Mouse (Mus musculus) limb, embryonic 13.5 days (tissue): ENCODE results near the gene Il2ra. TPM values are rescaled to one million over a fixed set of nuclear protein-coding genes. Genes with fewer than 3 reads are reported as not detected.

Source experiments
- ATAC-seq: fragments of 200-750 bp; cut with Nextera tagmentation; 2 replicates; pipeline ENCODE4 v1.8.0; 2017; ENCODE audit warnings: low read depth, moderate number of reproducible peaks, moderate TSS enrichment; ENCODE audit not compliant: low FRiP score
- H3K27ac ChIP-seq: fragments of 300-500 bp; sonication (generic); 2 replicates; pipeline ENCODE4 v1.5.1; 2015; ENCODE audit warnings: inconsistent platforms, mild to moderate bottlenecking, moderate library complexity
- H3K27me3 ChIP-seq: fragments of 300-500 bp; sonication (generic); 2 replicates; pipeline ENCODE4 v1.6.1; 2015; ENCODE audit warnings: mild to moderate bottlenecking, inconsistent platforms
- H3K36me3 ChIP-seq: fragments of 300-500 bp; sonication (generic); 2 replicates; pipeline ENCODE4 v1.6.1; 2015; ENCODE audit warnings: inconsistent platforms, mild to moderate bottlenecking, moderate library complexity
- H3K4me1 ChIP-seq: fragments of 300-500 bp; sonication (generic); 2 replicates; pipeline ENCODE4 v1.6.1; 2015; ENCODE audit warnings: inconsistent platforms
- H3K4me2 ChIP-seq: fragments of 300-500 bp; sonication (generic); replicated peaks from 2 replicates; pipeline ENCODE4 v1.6.1; 2015; ENCODE audit warnings: inconsistent platforms, mild to moderate bottlenecking, moderate library complexity
- H3K4me3 ChIP-seq: fragments of 300-500 bp; sonication (generic); 2 replicates; pipeline ENCODE4 v1.5.1; 2015; ENCODE audit warnings: moderate library complexity, mild to moderate bottlenecking, inconsistent platforms
- H3K9ac ChIP-seq: fragments of 300-500 bp; sonication (generic); 2 replicates; pipeline ENCODE4 v1.6.1; 2015; ENCODE audit warnings: mild to moderate bottlenecking, inconsistent platforms
- H3K9me3 ChIP-seq: fragments of 300-500 bp; sonication (generic); 2 replicates; pipeline ENCODE4 v1.6.1; 2016; ENCODE audit warnings: inconsistent platforms
- WGBS: fragments of 180-500 bp; shearing (Covaris S2); methylation state at CpG from one replicate; pipeline ENCODE4 v1.1.7; 2015; 5-methylcytosine and 5-hydroxymethylcytosine counted together
- polyA plus RNA-seq: library from polyadenylated mRNA; unstranded; fragments of >200 nt; fragmentation: Nextera tagmentation; extraction: Ambion mirVana; gene quantifications from 2 replicates; pipeline ENCODE4 v1.2.1, GENCODE M21; 2015

Gene Il2ra
- polyA plus RNA-seq, 1 experiment from 2014 or later = not detected

GRCm38 (mm10) chr2:11654990-11655931 is 12.7 kb downstream of the Il2ra start:
- Histone ChIP-seq H3K4me3 (no peak overlapping the region), H3K36me3 (no peaks in the 10 kb centered on the region), H3K9me3 (no peaks in the 10 kb centered on the region), H3K4me1 (no peaks in the 10 kb centered on the region), H3K4me2 (no peak overlapping the region), H3K9ac (no peak overlapping the region), H3K27me3 (no peaks in the 10 kb centered on the region), H3K27ac (no peak overlapping the region)
- 67% methylated on average over 9 of the region's 9 CpGs for WGBS
- no peak for ATAC-seq

GRCm38 (mm10) chr2:11657581-11657980 is 15.0 kb downstream of the Il2ra start:
- Histone ChIP-seq H3K9ac (no peak overlapping the region), H3K4me2 (no peak overlapping the region), H3K4me1 (no peaks in the 10 kb centered on the region), H3K27me3 (no peaks in the 10 kb centered on the region), H3K36me3 (no peaks in the 10 kb centered on the region), H3K27ac (no peak overlapping the region), H3K4me3 (no peak overlapping the region), H3K9me3 (no peaks in the 10 kb centered on the region)
- WGBS = 89% methylated on average over 2 of the region's 2 CpGs
- no peak for ATAC-seq

- ATAC-seq = no peak
- Histone ChIP-seq H3K27ac (no peak overlapping the region), H3K9ac (no peak overlapping the region), H3K27me3 (no peaks in the 10 kb centered on the region), H3K4me2 (no peak overlapping the region), H3K36me3 (no peaks in the 10 kb centered on the region), H3K4me3 (no peak overlapping the region), H3K4me1 (no peaks in the 10 kb centered on the region), H3K9me3 (no peaks in the 10 kb centered on the region)
- WGBS = 42% methylated on average over 2 of the region's 2 CpGs
These were observed 16.7 kb downstream of the Il2ra start for GRCm38 (mm10) chr2:11659263-11659662.

- WGBS = 83% methylated on average over 6 of the region's 6 CpGs
- Histone ChIP-seq H3K9me3 (no peaks in the 10 kb centered on the region), H3K27me3 (no peaks in the 10 kb centered on the region), H3K4me3 (no peak overlapping the region), H3K4me2 (no peak overlapping the region), H3K36me3 (no peaks in the 10 kb centered on the region), H3K9ac (no peak overlapping the region), H3K27ac (no peak overlapping the region), H3K4me1 (no peaks in the 10 kb centered on the region)
- ATAC-seq = no peak
These were observed 19.7 kb downstream of the Il2ra start for GRCm38 (mm10) chr2:11662143-11662906.

GRCm38 (mm10) chr2:11662907-11663230 is 20.3 kb downstream of the Il2ra start:
- no peak for ATAC-seq
- H3K4me3 ChIP-seq = no peak overlapping the region
- no peaks in the 10 kb centered on the region for H3K36me3 ChIP-seq
- no peaks in the 10 kb centered on the region for H3K4me1 ChIP-seq
- H3K27ac ChIP-seq = no peak overlapping the region
- H3K9ac ChIP-seq = no peak overlapping the region
- no peaks in the 10 kb centered on the region for H3K9me3 ChIP-seq
- no peak overlapping the region for H3K4me2 ChIP-seq
- H3K27me3 ChIP-seq = no peaks in the 10 kb centered on the region
- WGBS = 97% methylated on average over 1 of the region's 1 CpGs

GRCm38 (mm10) chr2:11663961-11664360 is 21.4 kb downstream of the Il2ra start:
- peak overlapping the region; percentile 39 for H3K4me2 ChIP-seq
- ATAC-seq = peak; percentile 61; the same call in 1 of the 2 replicates
- H3K9me3 ChIP-seq = no peaks in the 10 kb centered on the region
- H3K27me3 ChIP-seq = no peaks in the 10 kb centered on the region
- no peaks in the 10 kb centered on the region for H3K4me1 ChIP-seq
- no peak overlapping the region for H3K4me3 ChIP-seq
- no peak overlapping the region for H3K27ac ChIP-seq
- H3K36me3 ChIP-seq = no peaks in the 10 kb centered on the region
- WGBS = 7% methylated on average over 10 of the region's 10 CpGs
- H3K9ac ChIP-seq = no peak overlapping the region

GRCm38 (mm10) chr2:11664367-11664766 is 21.8 kb downstream of the Il2ra start:
- no peak overlapping the region for H3K4me3 ChIP-seq
- no peaks in the 10 kb centered on the region for H3K36me3 ChIP-seq
- ATAC-seq = no peak

GRCm38 (mm10) chr2:11664806-11665205 is 22.2 kb downstream of the Il2ra start:
- Histone ChIP-seq H3K4me1 (no peaks in the 10 kb centered on the region), H3K4me2 (no peak overlapping the region), H3K9me3 (no peaks in the 10 kb centered on the region), H3K36me3 (no peaks in the 10 kb centered on the region), H3K4me3 (no peak overlapping the region), H3K27ac (no peak overlapping the region), H3K27me3 (no peaks in the 10 kb centered on the region), H3K9ac (no peak overlapping the region)
- ATAC-seq = no peak
- 73% methylated on average over 4 of the region's 4 CpGs for WGBS

More at GRCm38 (mm10) chr2:11664367-11664766, 21.8 kb downstream of the Il2ra start:
- no peak overlapping the region for H3K27ac ChIP-seq
- H3K4me1 ChIP-seq = no peaks in the 10 kb centered on the region
- H3K27me3 ChIP-seq = no peaks in the 10 kb centered on the region
- no peaks in the 10 kb centered on the region for H3K9me3 ChIP-seq
- H3K9ac ChIP-seq = no peak overlapping the region
- 46% methylated on average over 6 of the region's 6 CpGs for WGBS
- peak overlapping the region; percentile 39 for H3K4me2 ChIP-seq

- no peak overlapping the region for H3K27ac ChIP-seq
- no peaks in the 10 kb centered on the region for H3K36me3 ChIP-seq
- no peaks in the 10 kb centered on the region for H3K9me3 ChIP-seq
- no peak overlapping the region for H3K4me3 ChIP-seq
- H3K9ac ChIP-seq = no peak overlapping the region
- H3K4me2 ChIP-seq = no peak overlapping the region
- 95% methylated on average over 3 of the region's 3 CpGs for WGBS
- no peaks in the 10 kb centered on the region for H3K4me1 ChIP-seq
- H3K27me3 ChIP-seq = no peaks in the 10 kb centered on the region
- ATAC-seq = no peak
These were observed 22.7 kb downstream of the Il2ra start for GRCm38 (mm10) chr2:11665326-11665725.

GRCm38 (mm10) chr2:11672144-11672543 is 29.5 kb downstream of the Il2ra start:
- H3K4me3 ChIP-seq = no peak overlapping the region
- H3K27ac ChIP-seq = no peak overlapping the region
- no peak overlapping the region for H3K4me2 ChIP-seq
- ATAC-seq = no peak
- no peak overlapping the region for H3K9ac ChIP-seq
- 16% methylated on average over 3 of the region's 3 CpGs for WGBS
- H3K36me3 ChIP-seq = no peaks in the 10 kb centered on the region
- no peaks in the 10 kb centered on the region for H3K9me3 ChIP-seq
- no peaks in the 10 kb centered on the region for H3K4me1 ChIP-seq
- no peaks in the 10 kb centered on the region; the same call in 1 of the 2 replicates for H3K27me3 ChIP-seq

GRCm38 (mm10) chr2:11679626-11680025 is 37.0 kb downstream of the Il2ra start:
- Histone ChIP-seq H3K27ac (no peak overlapping the region), H3K4me3 (no peak overlapping the region), H3K4me2 (no peak overlapping the region), H3K9ac (no peak overlapping the region), H3K36me3 (no peaks in the 10 kb centered on the region), H3K4me1 (no peaks in the 10 kb centered on the region), H3K27me3 (no peaks in the 10 kb centered on the region; the same call in 1 of the 2 replicates), H3K9me3 (no peaks in the 10 kb centered on the region)
- ATAC-seq = no peak
- WGBS = 82% methylated on average over 7 of the region's 7 CpGs

- H3K4me1 ChIP-seq = no peaks in the 10 kb centered on the region
- no peak overlapping the region for H3K4me3 ChIP-seq
- no peak for ATAC-seq
- no peak overlapping the region for H3K4me2 ChIP-seq
- no peaks in the 10 kb centered on the region for H3K9me3 ChIP-seq
- no peak overlapping the region for H3K9ac ChIP-seq
- H3K27me3 ChIP-seq = no peaks in the 10 kb centered on the region
- WGBS = 65% methylated on average over 4 of the region's 4 CpGs
- H3K36me3 ChIP-seq = no peaks in the 10 kb centered on the region
- H3K27ac ChIP-seq = no peak overlapping the region
These were observed 40.1 kb downstream of the Il2ra start for GRCm38 (mm10) chr2:11682712-11683111.
